Mouse (Mus musculus) embryonic fibroblast, embryonic 13.5 days (primary cell): ENCODE measurements at regions not wholly inside any gene's neighbourhood (a gene's known extent, or its start where the extent isn't known, plus 50 kb on each side); places are given as distances from the start of the nearest gene placed in this dataset.

Experiments
- CTCF ChIP-seq: IDR thresholded peaks from 2 replicates; pipeline ENCODE4 v1.5.1; 2011; ENCODE audit warnings: mild to moderate bottlenecking, control low read depth, low read length, moderate library complexity, borderline replicate concordance; ENCODE audit not compliant: insufficient read depth
- POLR2A ChIP-seq: IDR thresholded peaks from 2 replicates; pipeline ENCODE4 v1.6.1; 2011; ENCODE audit warnings: low read depth, mild to moderate bottlenecking, control low read depth, low read length, moderate library complexity

GRCm38 (mm10) chr13:28400459-28400858 lies 143.1 kb downstream of the Gm11361 start:
- TF ChIP-seq CTCF (no peak), POLR2A (no peak)
